Mouse (Mus musculus) stomach, embryonic 15.5 days (tissue): ENCODE results near the gene Slc15a5. TPM values are rescaled to one million over a fixed set of nuclear protein-coding genes. Genes with fewer than 3 reads are reported as not detected.
"Not testable (repeated sequence)": the region's sequence is repeated elsewhere in the genome, so short reads cannot be mapped to it uniquely, and the experiment has no call there.

ENCODE experiments used
- ATAC-seq: fragments of 200-750 bp; cut with Nextera tagmentation; 2 replicates; pipeline ENCODE4 v1.8.0; 2017; ENCODE audit warnings: low read depth, moderate number of reproducible peaks, moderate TSS enrichment; ENCODE audit not compliant: insufficient read depth, low FRiP score
- H3K27ac ChIP-seq: fragments of 300-500 bp; sonication (generic); 2 replicates; pipeline ENCODE4 v1.5.1; 2015; ENCODE audit warnings: mild to moderate bottlenecking, inconsistent platforms
- H3K27me3 ChIP-seq: fragments of 300-500 bp; sonication (generic); replicated peaks from 2 replicates; pipeline ENCODE4 v1.6.1; 2015; ENCODE audit warnings: inconsistent platforms
- H3K36me3 ChIP-seq: fragments of 300-500 bp; sonication (generic); 2 replicates; pipeline ENCODE4 v1.6.1; 2015; ENCODE audit warnings: inconsistent platforms
- H3K4me1 ChIP-seq: fragments of 300-500 bp; sonication (generic); 2 replicates; pipeline ENCODE4 v1.6.1; 2015; ENCODE audit warnings: inconsistent platforms
- H3K4me2 ChIP-seq: fragments of 300-500 bp; sonication (generic); 2 replicates; pipeline ENCODE4 v1.6.1; 2015; ENCODE audit warnings: mild to moderate bottlenecking, inconsistent platforms
- H3K4me3 ChIP-seq: fragments of 300-500 bp; sonication (generic); replicated peaks from 2 replicates; pipeline ENCODE4 v1.5.1; 2015; ENCODE audit warnings: inconsistent platforms
- H3K9ac ChIP-seq: fragments of 300-500 bp; sonication (generic); 2 replicates; pipeline ENCODE4 v1.6.1; 2015; ENCODE audit warnings: inconsistent platforms
- H3K9me3 ChIP-seq: fragments of 300-500 bp; sonication (generic); 2 replicates; pipeline ENCODE4 v1.6.1; 2016; ENCODE audit warnings: inconsistent platforms
- WGBS: fragments of 180-500 bp; shearing (Covaris S2); methylation state at CpG from one replicate; pipeline ENCODE4 v1.1.7; 2015; 5-methylcytosine and 5-hydroxymethylcytosine counted together
- polyA plus RNA-seq: library from polyadenylated mRNA; unstranded; fragments of >200 nt; fragmentation: Nextera tagmentation; extraction: Ambion mirVana; gene quantifications from 2 replicates; pipeline ENCODE4 v1.2.1, GENCODE M21; 2015

The Slc15a5 gene
- not detected in 2 replicates for polyA plus RNA-seq

- no peaks in the 10 kb centered on the region for H3K36me3 ChIP-seq
These were observed at the start of gene Slc15a5 for GRCm38 (mm10) chr6:138079816-138080215. Gene Slc15a5 (minus strand): TSS chr6:138079916.

GRCm38 (mm10) chr6:138128392-138129335 lies 48.9 kb upstream of the Slc15a5 start:
- Histone ChIP-seq H3K36me3 (no peaks in the 10 kb centered on the region), H3K4me3 (no peak overlapping the region), H3K9me3 (no peaks in the 10 kb centered on the region), H3K4me2 (no peak overlapping the region), H3K27ac (no peak overlapping the region), H3K9ac (no peak overlapping the region), H3K27me3 (no peaks in the 10 kb centered on the region), H3K4me1 (no peaks in the 10 kb centered on the region)
- WGBS: 47% methylated on average over 10 of the region's 10 CpGs
- ATAC-seq: no peak

More at GRCm38 (mm10) chr6:138079816-138080215, at the start of gene Slc15a5:
- no peak for ATAC-seq
- no peak within 1 kb of the TSS for H3K4me2 ChIP-seq
- no peaks in the 10 kb centered on the region for H3K27me3 ChIP-seq
- H3K9ac ChIP-seq: no peak within 1 kb of the TSS
- no peak within 1 kb of the TSS for H3K27ac ChIP-seq
- no peak within 1 kb of the TSS for H3K4me3 ChIP-seq
- no peaks in the 10 kb centered on the region for H3K4me1 ChIP-seq
- no peaks in the 10 kb centered on the region for H3K9me3 ChIP-seq
- WGBS: 91% methylated on average over 4 of the region's 4 CpGs

GRCm38 (mm10) chr6:138117496-138117895 lies 37.8 kb upstream of the Slc15a5 start:
- ATAC-seq: no peak
- H3K27ac ChIP-seq: no peak overlapping the region
- 81% methylated on average over 3 of the region's 3 CpGs for WGBS

DNA sequence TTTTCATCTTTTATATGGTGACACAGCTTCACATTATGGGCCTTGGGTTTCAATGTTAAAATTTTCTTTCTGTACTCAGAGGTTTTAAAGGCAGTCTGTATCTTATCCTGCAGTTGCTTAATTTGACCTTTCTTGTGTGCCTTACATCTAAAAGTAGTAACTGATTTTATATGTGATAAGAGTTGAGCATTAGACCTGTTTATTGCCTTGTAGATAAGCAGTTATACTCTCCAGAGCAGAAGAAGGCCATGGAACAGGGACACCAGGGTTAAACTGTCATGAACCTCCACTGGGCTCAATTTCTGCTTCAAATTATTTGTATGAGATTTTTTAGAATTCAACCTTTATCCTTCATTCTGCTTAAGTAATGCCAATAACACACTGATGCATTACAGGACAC lies 24.8 kb upstream of the Slc15a5 start:
- H3K27me3 ChIP-seq: no peaks in the 10 kb centered on the region
- no peaks in the 10 kb centered on the region for H3K4me1 ChIP-seq
- H3K36me3 ChIP-seq: no peaks in the 10 kb centered on the region
- H3K27ac ChIP-seq: no peak overlapping the region
- no peak overlapping the region for H3K4me2 ChIP-seq
- no peak overlapping the region for H3K9ac ChIP-seq
- no peaks in the 10 kb centered on the region for H3K9me3 ChIP-seq
- H3K4me3 ChIP-seq: no peak overlapping the region
- ATAC-seq: no peak

More at GRCm38 (mm10) chr6:138117496-138117895, 37.8 kb upstream of the Slc15a5 start:
- Histone ChIP-seq H3K4me3 (no peak overlapping the region), H3K4me2 (no peak overlapping the region), H3K27me3 (no peaks in the 10 kb centered on the region), H3K4me1 (no peaks in the 10 kb centered on the region), H3K36me3 (no peaks in the 10 kb centered on the region), H3K9me3 (no peaks in the 10 kb centered on the region), H3K9ac (no peak overlapping the region)

- H3K9me3 ChIP-seq: no peaks in the 10 kb centered on the region
- H3K9ac ChIP-seq: no peak overlapping the region
- H3K4me2 ChIP-seq: no peak overlapping the region
- no peak overlapping the region for H3K27ac ChIP-seq
- no peaks in the 10 kb centered on the region for H3K36me3 ChIP-seq
- no peaks in the 10 kb centered on the region for H3K27me3 ChIP-seq
- no peak for ATAC-seq
- H3K4me3 ChIP-seq: no peak overlapping the region
- 66% methylated on average over 7 of the region's 7 CpGs for WGBS
- H3K4me1 ChIP-seq: no peaks in the 10 kb centered on the region
These were observed 23.2 kb upstream of the Slc15a5 start for GRCm38 (mm10) chr6:138102940-138103339.

DNA sequence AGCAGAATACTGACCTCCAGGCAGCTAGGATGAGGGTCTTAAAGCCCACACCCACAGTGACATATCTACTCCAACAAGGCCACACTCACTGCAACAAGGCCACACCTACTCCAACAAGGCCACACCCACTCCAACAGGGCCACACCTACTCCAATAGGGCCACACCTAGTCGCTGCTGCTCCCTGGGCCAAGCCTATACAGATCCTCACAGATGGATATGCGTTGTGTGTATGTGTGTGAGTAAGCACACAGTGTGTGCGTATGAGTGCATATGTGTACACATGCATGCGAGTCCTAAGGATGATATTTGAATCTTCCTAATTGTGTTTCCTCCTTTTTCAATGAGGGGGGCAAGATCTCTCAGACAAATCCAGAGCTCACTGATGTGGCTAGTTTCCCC lies 22.1 kb upstream of the Slc15a5 start:
- no peak overlapping the region for H3K9ac ChIP-seq
- H3K4me3 ChIP-seq: no peak overlapping the region
- no peak for ATAC-seq
- no peaks in the 10 kb centered on the region for H3K36me3 ChIP-seq
- H3K27ac ChIP-seq: no peak overlapping the region
- no peaks in the 10 kb centered on the region for H3K9me3 ChIP-seq
- 89% methylated on average over 4 of the region's 4 CpGs for WGBS
- no peaks in the 10 kb centered on the region for H3K4me1 ChIP-seq
- H3K27me3 ChIP-seq: no peaks in the 10 kb centered on the region
- no peak overlapping the region for H3K4me2 ChIP-seq

- Histone ChIP-seq H3K4me1 (no peaks in the 10 kb centered on the region), H3K9me3 (no peaks in the 10 kb centered on the region), H3K27ac (no peak overlapping the region), H3K9ac (no peak overlapping the region), H3K4me3 (no peak overlapping the region), H3K4me2 (no peak overlapping the region), H3K27me3 (no peaks in the 10 kb centered on the region), H3K36me3 (no peaks in the 10 kb centered on the region)
- ATAC-seq: no peak
- WGBS: 66% methylated on average over 3 of the region's 3 CpGs
These were observed 19.9 kb upstream of the Slc15a5 start for GRCm38 (mm10) chr6:138099646-138100045.

- no peaks in the 10 kb centered on the region for H3K27me3 ChIP-seq
- no peak overlapping the region for H3K27ac ChIP-seq
- ATAC-seq: no peak
- H3K36me3 ChIP-seq: no peaks in the 10 kb centered on the region
- H3K9ac ChIP-seq: no peak overlapping the region
- no peaks in the 10 kb centered on the region for H3K9me3 ChIP-seq
- WGBS: 77% methylated on average over 3 of the region's 3 CpGs
- no peaks in the 10 kb centered on the region for H3K4me1 ChIP-seq
- H3K4me3 ChIP-seq: no peak overlapping the region
- no peak overlapping the region for H3K4me2 ChIP-seq
These were observed 15.3 kb upstream of the Slc15a5 start for GRCm38 (mm10) chr6:138095060-138095459.

GRCm38 (mm10) chr6:138092432-138092831 lies 12.7 kb upstream of the Slc15a5 start:
- no peaks in the 10 kb centered on the region for H3K9me3 ChIP-seq
- no peak for ATAC-seq
- H3K36me3 ChIP-seq: no peaks in the 10 kb centered on the region

GRCm38 (mm10) chr6:138089084-138089483 lies 9.4 kb upstream of the Slc15a5 start:
- Histone ChIP-seq H3K27ac (no peak overlapping the region), H3K4me2 (no peak overlapping the region), H3K36me3 (no peaks in the 10 kb centered on the region), H3K9me3 (no peaks in the 10 kb centered on the region), H3K4me3 (no peak overlapping the region), H3K4me1 (no peaks in the 10 kb centered on the region), H3K9ac (no peak overlapping the region), H3K27me3 (no peaks in the 10 kb centered on the region)
- no peak for ATAC-seq
- WGBS: 48% methylated on average over 8 of the region's 8 CpGs

More at GRCm38 (mm10) chr6:138092432-138092831, 12.7 kb upstream of the Slc15a5 start:
- Histone ChIP-seq H3K9ac (no peak overlapping the region), H3K27me3 (no peaks in the 10 kb centered on the region), H3K27ac (no peak overlapping the region), H3K4me1 (no peaks in the 10 kb centered on the region), H3K4me2 (no peak overlapping the region), H3K4me3 (no peak overlapping the region)
- 81% methylated on average over 7 of the region's 7 CpGs for WGBS

DNA sequence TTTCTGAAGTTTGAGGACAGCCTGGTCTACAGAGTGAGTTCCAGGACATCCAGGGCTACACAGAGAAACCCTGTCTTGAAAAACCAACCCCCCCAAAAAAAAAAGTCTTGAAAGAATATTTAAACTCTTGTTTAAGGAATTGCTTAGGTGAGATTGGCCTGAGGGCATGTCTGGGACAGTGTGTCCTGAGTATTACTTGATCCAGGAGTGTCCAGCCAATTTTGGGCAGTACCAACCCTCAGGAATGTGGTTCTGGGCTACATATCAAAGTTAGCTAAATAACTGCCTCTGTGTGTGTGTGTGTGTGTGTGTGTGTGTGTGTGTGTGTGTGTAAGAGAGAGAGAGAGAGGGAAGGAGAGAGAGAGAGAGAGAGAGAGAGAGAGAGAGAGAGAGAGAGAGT lies 6.7 kb upstream of the Slc15a5 start:
- not testable (repeated sequence) for H3K27ac ChIP-seq, H3K4me2 ChIP-seq, H3K9ac ChIP-seq, H3K4me1 ChIP-seq, H3K4me3 ChIP-seq, H3K9me3 ChIP-seq, ATAC-seq, H3K36me3 ChIP-seq, H3K27me3 ChIP-seq

GRCm38 (mm10) chr6:138080778-138081549 lies 1.2 kb upstream of the Slc15a5 start:
- Histone ChIP-seq H3K4me2 (no peak overlapping the region), H3K9me3 (no peaks in the 10 kb centered on the region), H3K4me1 (no peaks in the 10 kb centered on the region), H3K4me3 (no peak overlapping the region), H3K27me3 (no peaks in the 10 kb centered on the region), H3K9ac (no peak overlapping the region), H3K27ac (no peak overlapping the region), H3K36me3 (no peaks in the 10 kb centered on the region)
- WGBS: 81% methylated on average over 6 of the region's 6 CpGs
- no peak for ATAC-seq
